Mouse (Mus musculus): ENCODE measurements around the gene LTO1.
"Not testable (repeated sequence)": the region's sequence is repeated elsewhere in the genome, so short reads cannot be mapped to it uniquely, and the experiment has no call there.

LTO1 gene

GRCm38 (mm10) chr7:144914948-144915750 is at the start of gene LTO1:
TSS of gene LTO1 (plus strand) at chr7:144915100.
- peak; percentile 88 to 89 for DNase-seq

GRCm38 (mm10) chr7:144867161-144867560 is 47.7 kb upstream of the LTO1 start:
- no peak for DNase-seq

GRCm38 (mm10) chr7:144867602-144868001 is 47.3 kb upstream of the LTO1 start:
- no peak for DNase-seq

GRCm38 (mm10) chr7:144872420-144872819 is 42.5 kb upstream of the LTO1 start:
- DNase-seq, result no peak

GRCm38 (mm10) chr7:144873160-144873559 is 41.7 kb upstream of the LTO1 start:
- DNase-seq, result no peak

- no peak for DNase-seq
These were observed 40.7 kb upstream of the LTO1 start for GRCm38 (mm10) chr7:144874226-144874625.

GRCm38 (mm10) chr7:144878401-144878800 is 36.5 kb upstream of the LTO1 start:
- DNase-seq, result no peak

GRCm38 (mm10) chr7:144883106-144883505 is 31.8 kb upstream of the LTO1 start:
- no peak for DNase-seq

GRCm38 (mm10) chr7:144887672-144888071 is 27.2 kb upstream of the LTO1 start:
- no peak for DNase-seq

GRCm38 (mm10) chr7:144888564-144889299 is 26.2 kb upstream of the LTO1 start:
- no peak for DNase-seq

GRCm38 (mm10) chr7:144890661-144891060 is 24.2 kb upstream of the LTO1 start:
- DNase-seq, result not testable (repeated sequence)

- no peak for DNase-seq
These were observed 23.0 kb upstream of the LTO1 start for GRCm38 (mm10) chr7:144891863-144892262.

- DNase-seq, result no peak
These were observed 22.6 kb upstream of the LTO1 start for GRCm38 (mm10) chr7:144892322-144892721.

- peak in 1 of 2 experiments; percentile 21 for DNase-seq
These were observed 20.7 kb upstream of the LTO1 start for GRCm38 (mm10) chr7:144894191-144894590.

- no peak for DNase-seq
These were observed 20.2 kb upstream of the LTO1 start for GRCm38 (mm10) chr7:144894706-144895105.

- peak; percentile 75 to 78 for DNase-seq
These were observed 19.4 kb upstream of the LTO1 start for GRCm38 (mm10) chr7:144895305-144896111.

- no peak for DNase-seq
These were observed 18.3 kb upstream of the LTO1 start, which contains the start of gene Fgf15 for GRCm38 (mm10) chr7:144896294-144897218. TSS of gene Fgf15 (plus strand) at chr7:144896531.

- no peak for DNase-seq
These were observed 16.4 kb upstream of the LTO1 start for GRCm38 (mm10) chr7:144898506-144898905.

GRCm38 (mm10) chr7:144905514-144905913 is 9.4 kb upstream of the LTO1 start:
- not testable (repeated sequence) for DNase-seq

GRCm38 (mm10) chr7:144906708-144907397 is 8.0 kb upstream of the LTO1 start:
- DNase-seq, result peak; percentile 55 to 80

- DNase-seq, result no peak
These were observed 7.1 kb upstream of the LTO1 start for GRCm38 (mm10) chr7:144907793-144908192.

All from cerebellum, adult 18-20 months (tissue).